Mouse (Mus musculus): ENCODE measurements around the gene Cnp. TPM values are rescaled to one million over a fixed set of nuclear protein-coding genes. Genes with fewer than 3 reads are reported as not detected.

Cnp gene
- polyA plus RNA-seq, 1 experiment from 2014 or later: 19.7 TPM

DNA sequence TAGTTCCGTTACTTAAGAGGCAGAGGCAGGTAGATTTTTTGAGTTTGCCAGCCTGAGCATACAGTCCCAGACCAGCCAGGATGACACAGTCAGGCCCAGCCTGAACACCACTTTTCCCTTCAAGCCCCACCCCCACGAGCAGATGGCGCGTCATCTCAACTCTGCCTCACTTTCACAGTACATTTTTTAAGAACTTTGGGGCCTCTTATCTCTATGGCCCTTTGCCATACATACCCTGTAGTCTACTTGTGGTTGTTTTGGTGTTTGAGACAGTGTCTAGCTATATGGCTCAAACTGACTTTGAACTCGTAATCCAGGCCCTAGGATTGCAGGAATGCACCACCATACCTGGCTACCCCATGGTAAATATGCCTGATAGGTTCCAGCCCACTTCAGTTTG, 53.4 kb downstream of the Cnp start:
- ATAC-seq (ENCODE audit: low FRiP score, low read depth): no peak
- Histone ChIP-seq H3K4me3 (no peak overlapping the region), H3K27ac (replicated peaks) (no peak overlapping the region), H3K9me3 (no peaks in the 10 kb centered on the region), H3K36me3 (peaks cover 30% of the 10 kb centered on the region), H3K9ac (replicated peaks) (no peak overlapping the region), H3K4me2 (replicated peaks) (no peak overlapping the region), H3K4me1 (peaks cover 23% of the 10 kb centered on the region), H3K27me3 (0 out of 2 replicates have a peak, but pooled peaks cover 6% of the 10 kb centered on the region)
- WGBS: 91% methylated on average over 5 of the region's 5 CpGs

DNA sequence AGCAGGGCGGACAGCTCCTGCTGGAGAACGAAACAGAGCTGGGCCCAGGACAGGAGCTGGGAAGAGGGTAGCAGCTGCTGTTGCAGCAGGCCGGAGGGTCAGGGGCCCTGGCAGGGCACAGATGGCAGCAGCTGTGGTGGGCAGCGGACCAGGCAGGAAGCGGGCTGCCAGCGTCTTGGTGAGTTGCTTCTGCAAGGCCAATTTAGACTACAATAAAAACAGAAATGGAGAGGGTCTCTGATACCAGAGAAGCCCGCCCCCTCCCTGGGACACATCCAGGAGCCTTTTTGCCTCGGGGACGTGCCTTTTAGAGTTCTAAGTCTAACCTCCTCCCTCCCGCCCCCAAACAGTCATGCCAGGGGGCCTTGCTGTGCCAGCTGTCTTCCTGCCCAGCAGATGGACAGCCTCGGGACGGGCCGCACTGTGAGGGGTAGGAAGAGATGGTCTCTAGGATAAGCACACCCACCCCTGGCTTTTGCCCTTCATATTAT, 54.2 kb downstream of the Cnp start:
- H3K9ac ChIP-seq (replicated peaks): no peak overlapping the region
- H3K9me3 ChIP-seq: no peaks in the 10 kb centered on the region
- H3K4me2 ChIP-seq (replicated peaks): no peak overlapping the region
- ATAC-seq (ENCODE audit: low FRiP score, low read depth): no peak
- H3K27ac ChIP-seq (replicated peaks): 0 out of 2 replicates have a peak overlapping the region, but pooled peaks have one; percentile 39
- H3K36me3 ChIP-seq: peaks cover 30% of the 10 kb centered on the region
- H3K27me3 ChIP-seq: peaks cover 10% of the 10 kb centered on the region; the same call in 1 of the 2 replicates
- whole genome bisulfite sequencing: 61% methylated on average over 13 of the region's 13 CpGs
- H3K4me3 ChIP-seq: no peak overlapping the region
- H3K4me1 ChIP-seq: peaks cover 15% of the 10 kb centered on the region

DNA sequence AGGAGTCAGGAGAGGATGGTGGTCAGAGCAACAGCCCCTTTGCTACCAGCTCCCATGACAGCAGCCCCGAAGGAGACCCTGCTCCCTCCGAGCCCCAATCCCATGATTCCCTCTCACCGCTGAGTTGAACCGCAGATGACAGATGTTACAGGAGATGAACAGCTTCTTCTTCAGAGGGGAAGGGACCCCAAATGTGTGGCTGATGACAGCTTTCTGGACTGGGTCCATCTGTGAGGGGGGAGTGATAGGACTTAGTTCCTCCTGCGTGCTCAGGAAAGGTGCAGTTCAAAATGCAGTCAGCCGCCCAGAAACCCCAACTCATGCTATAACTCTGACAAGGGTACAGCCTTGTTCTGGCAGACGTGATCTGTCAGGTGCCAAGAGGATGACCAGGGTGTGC, 59.8 kb downstream of the Cnp start:
- no peak overlapping the region for H3K4me2 ChIP-seq (replicated peaks)
- no peaks in the 10 kb centered on the region for H3K36me3 ChIP-seq
- peaks cover 28% of the 10 kb centered on the region for H3K27me3 ChIP-seq
- H3K4me3 ChIP-seq: no peak overlapping the region
- H3K27ac ChIP-seq (replicated peaks): no peak overlapping the region
- no peak for ATAC-seq (ENCODE audit: low FRiP score, low read depth)
- H3K9me3 ChIP-seq: no peaks in the 10 kb centered on the region
- no peaks in the 10 kb centered on the region for H3K4me1 ChIP-seq
- H3K9ac ChIP-seq (replicated peaks): no peak overlapping the region
- 75% methylated on average over 7 of the region's 7 CpGs for WGBS

DNA sequence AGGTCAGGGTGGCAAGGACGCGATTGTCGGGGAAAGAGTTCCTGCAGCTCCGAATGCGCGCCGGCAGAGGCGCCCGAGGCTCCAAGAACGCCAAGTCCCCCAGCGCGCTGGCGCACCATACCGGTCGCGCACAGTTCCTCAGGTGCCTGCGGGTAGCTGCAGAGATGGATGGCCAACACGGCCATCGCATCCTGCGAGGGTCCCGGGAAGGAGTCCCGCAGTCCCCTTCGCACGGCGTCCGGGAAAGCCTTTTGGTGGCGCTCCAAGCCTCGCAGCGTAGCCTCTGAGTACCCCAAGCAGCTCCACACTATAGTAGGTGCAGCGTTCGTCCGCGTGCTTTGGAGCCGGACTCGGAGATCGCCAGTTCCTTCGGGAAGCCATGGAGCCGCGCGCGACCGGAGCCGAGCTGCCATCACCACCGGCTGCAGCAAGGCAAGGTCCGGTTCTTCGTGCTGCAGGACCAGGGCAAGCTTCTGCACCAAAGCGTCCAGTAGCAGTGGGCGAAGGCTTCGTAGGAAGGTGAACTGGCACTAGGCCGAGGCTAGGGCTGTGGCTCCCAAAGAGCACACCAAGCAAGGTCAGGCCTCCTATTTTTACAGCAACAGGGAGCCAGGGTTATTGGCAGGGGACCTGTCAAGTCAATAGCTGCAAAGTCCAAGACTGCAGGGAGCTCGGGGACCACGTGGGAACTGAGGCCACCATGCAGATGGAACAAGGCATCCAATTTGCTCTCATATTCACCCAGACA, 65.6 kb downstream of the Cnp start:
- H3K4me3 ChIP-seq: peak overlapping the region; percentile 37
- H3K9me3 ChIP-seq: no peaks in the 10 kb centered on the region
- peak overlapping the region; percentile 37 for H3K9ac ChIP-seq (replicated peaks)
- no peak overlapping the region for H3K27ac ChIP-seq (replicated peaks)
- peaks cover 34% of the 10 kb centered on the region for H3K27me3 ChIP-seq
- peaks cover 8% of the 10 kb centered on the region; the same call in 1 of the 2 replicates for H3K4me1 ChIP-seq
- no peaks in the 10 kb centered on the region for H3K36me3 ChIP-seq
- peak overlapping the region; percentile 72 for H3K4me2 ChIP-seq (replicated peaks)
- no peak for ATAC-seq (ENCODE audit: low FRiP score, low read depth)
- 7% methylated on average over 52 of the region's 52 CpGs for WGBS

Other genes starting within 250 kb of the Cnp start
- 0.97 and 1.2 TPM in 2 replicates for gene Gast, start 240.5 kb upstream of the Cnp start, polyA plus RNA-seq (2016; fragmentation: Nextera tagmentation; extraction: Ambion mirVana)
- 72.8 and 86.6 TPM in 2 replicates for gene Hap1, start 218.8 kb upstream of the Cnp start, polyA plus RNA-seq (2016; fragmentation: Nextera tagmentation; extraction: Ambion mirVana)
- 46.4 and 53.8 TPM in 2 replicates for gene Jup, start 177.1 kb upstream of the Cnp start, polyA plus RNA-seq (2016; fragmentation: Nextera tagmentation; extraction: Ambion mirVana)
- 19.7 and 25.4 TPM in 2 replicates for gene P3h4, start 160.1 kb upstream of the Cnp start, polyA plus RNA-seq (2016; fragmentation: Nextera tagmentation; extraction: Ambion mirVana)
- 44.5 and 48.0 TPM in 2 replicates for gene Fkbp10, start 159.2 kb upstream of the Cnp start, polyA plus RNA-seq (2016; fragmentation: Nextera tagmentation; extraction: Ambion mirVana)
- 93.9 and 100.0 TPM in 2 replicates for gene Nt5c3b, start 133.1 kb upstream of the Cnp start, polyA plus RNA-seq (2016; fragmentation: Nextera tagmentation; extraction: Ambion mirVana)
- 0.75 and 0.89 TPM in 2 replicates for gene Klhl10, start 133.0 kb upstream of the Cnp start, polyA plus RNA-seq (2016; fragmentation: Nextera tagmentation; extraction: Ambion mirVana)
- 13.7 and 15.3 TPM in 2 replicates for gene Klhl11, start 102.2 kb upstream of the Cnp start, polyA plus RNA-seq (2016; fragmentation: Nextera tagmentation; extraction: Ambion mirVana)
- 366 and 368 TPM in 2 replicates for gene Acly, start 46.9 kb upstream of the Cnp start, polyA plus RNA-seq (2016; fragmentation: Nextera tagmentation; extraction: Ambion mirVana)
- 2.4 and 2.6 TPM in 2 replicates for gene Ttc25, start 29.3 kb upstream of the Cnp start, polyA plus RNA-seq (2016; fragmentation: Nextera tagmentation; extraction: Ambion mirVana)
- gene Nkiras2, start 44.3 kb downstream of the Cnp start, polyA plus RNA-seq (2016; fragmentation: Nextera tagmentation; extraction: Ambion mirVana): 101 and 103 TPM in 2 replicates
- 310 and 329 TPM in 2 replicates for gene Dnajc7, start 45.3 kb downstream of the Cnp start, polyA plus RNA-seq (2016; fragmentation: Nextera tagmentation; extraction: Ambion mirVana)
- gene Zfp385c, start 117.6 kb downstream of the Cnp start, polyA plus RNA-seq (2016; fragmentation: Nextera tagmentation; extraction: Ambion mirVana): 0.34 and 0.97 TPM in 2 replicates
- gene Dhx58, start 129.4 kb downstream of the Cnp start, polyA plus RNA-seq (2016; fragmentation: Nextera tagmentation; extraction: Ambion mirVana): 1.9 and 2.3 TPM in 2 replicates
- 59.8 and 65.7 TPM in 2 replicates for gene Kat2a, start 137.6 kb downstream of the Cnp start, polyA plus RNA-seq (2016; fragmentation: Nextera tagmentation; extraction: Ambion mirVana)
- gene Hspb9, start 138.9 kb downstream of the Cnp start, polyA plus RNA-seq (2016; fragmentation: Nextera tagmentation; extraction: Ambion mirVana): 0.26 TPM in 1 of 2 replicates, not detected in the other
- gene Rab5c, start 163.3 kb downstream of the Cnp start, polyA plus RNA-seq (2016; fragmentation: Nextera tagmentation; extraction: Ambion mirVana): 17.1 and 23.4 TPM in 2 replicates
- 6.1 and 6.9 TPM in 2 replicates for gene Kcnh4, start 185.0 kb downstream of the Cnp start, polyA plus RNA-seq (2016; fragmentation: Nextera tagmentation; extraction: Ambion mirVana)
- gene Hcrt, start 188.0 kb downstream of the Cnp start, polyA plus RNA-seq (2016; fragmentation: Nextera tagmentation; extraction: Ambion mirVana): not detected in 2 replicates
- 3.7 and 5.1 TPM in 2 replicates for gene Ghdc, start 196.1 kb downstream of the Cnp start, polyA plus RNA-seq (2016; fragmentation: Nextera tagmentation; extraction: Ambion mirVana)

All from midbrain, embryonic 12.5 days (tissue).